Mouse (Mus musculus) stomach, postnatal 0 days (tissue): ENCODE data around the gene Dzank1.

ENCODE experiments used
- CTCF ChIP-seq: IDR thresholded peaks from 2 replicates; pipeline ENCODE4 v1.5.1; 2016; ENCODE audit warnings: antibody characterized with exemption, low read depth, mild to moderate bottlenecking, moderate library complexity
- EP300 ChIP-seq: optimal IDR thresholded peaks from 2 replicates; pipeline ENCODE3; 2016; ENCODE audit warnings: antibody characterized with exemption

GRCm38 (mm10) chr2:144487476-144487875, 39.7 kb downstream of the Dzank1 start:
- no peak for TF ChIP-seq CTCF
- no peak for TF ChIP-seq EP300
